Mouse (Mus musculus): ENCODE measurements at regions not wholly inside any gene's neighbourhood (a gene's known extent, or its start where the extent isn't known, plus 50 kb on each side); places are given as distances from the start of the nearest gene placed in this dataset.

GRCm38 (mm10) chr1:83495022-83495421, 87.0 kb upstream of the Sphkap start:
- no peak for DNase-seq

- no peak for DNase-seq
Observed at GRCm38 (mm10) chr1:83479111-83479510, 71.1 kb upstream of the Sphkap start.
